Mouse (Mus musculus): ENCODE measurements around the gene Csnk1d. TPM values are rescaled to one million over a fixed set of nuclear protein-coding genes. Genes with fewer than 3 reads are reported as not detected.

Csnk1d gene
- polyA plus RNA-seq, 1 experiment from 2014 or later = 51.5 TPM

- Histone ChIP-seq H3K36me3 (ENCODE audit: control insufficient read depth, insufficient read depth, low read length) (peaks cover 15% of the 10 kb centered on the region), H3K4me2 (ENCODE audit: low read length) (peak overlapping the region; percentile 65), H3K9ac (ENCODE audit: low read length) (no peak overlapping the region), H3K9me3 (replicated peaks; ENCODE audit: control insufficient read depth, low read length) (no peaks in the 10 kb centered on the region), H3K27me3 (replicated peaks; ENCODE audit: control insufficient read depth, insufficient read depth, low read length) (peaks cover 21% of the 10 kb centered on the region), H3K4me3 (ENCODE audit: low read depth, low read length) (no peak overlapping the region), H3K4me1 (ENCODE audit: control insufficient read depth, insufficient read depth, low read length) (peaks cover 23% of the 10 kb centered on the region), H3K27ac (ENCODE audit: low read depth, low read length) (peak overlapping the region; percentile 52; the same call in 1 of the 2 replicates)
- DNase-seq (ENCODE audit: low spot score) (no peak), ATAC-seq (no peak)
- 83% methylated on average over 9 of the region's 9 CpGs for WGBS
Observed at GRCm38 (mm10) chr11:120951731-120952730, 39.1 kb downstream of the Csnk1d start.

- no peak for DNase-seq (ENCODE audit: low spot score)
- H3K4me1 ChIP-seq (ENCODE audit: control insufficient read depth, insufficient read depth, low read length) = peaks cover 23% of the 10 kb centered on the region
- peak overlapping the region; percentile 65 for H3K4me2 ChIP-seq (ENCODE audit: low read length)
- peaks cover 21% of the 10 kb centered on the region for H3K27me3 ChIP-seq (replicated peaks; ENCODE audit: control insufficient read depth, insufficient read depth, low read length)
- peak; percentile 19 for ATAC-seq
- peak overlapping the region; percentile 43 for H3K4me3 ChIP-seq (ENCODE audit: low read depth, low read length)
- H3K9ac ChIP-seq (ENCODE audit: low read length) = peak overlapping the region; percentile 58
- H3K36me3 ChIP-seq (ENCODE audit: control insufficient read depth, insufficient read depth, low read length) = peaks cover 7% of the 10 kb centered on the region
- H3K9me3 ChIP-seq (replicated peaks; ENCODE audit: control insufficient read depth, low read length) = no peaks in the 10 kb centered on the region
- H3K27ac ChIP-seq (ENCODE audit: low read depth, low read length) = peak overlapping the region; percentile 27; the same call in 1 of the 2 replicates
- 16% methylated on average over 8 of the region's 8 CpGs for WGBS
Observed at GRCm38 (mm10) chr11:120951237-120951636, 39.9 kb downstream of the Csnk1d start.

GRCm38 (mm10) chr11:120950281-120951202, 40.6 kb downstream of the Csnk1d start:
- H3K9ac ChIP-seq (ENCODE audit: low read length) = peak overlapping the region; percentile 58
- 3% methylated on average over 39 of the region's 39 CpGs for WGBS
- peak overlapping the region; percentile 27; the same call in 1 of the 2 replicates for H3K27ac ChIP-seq (ENCODE audit: low read depth, low read length)
- no peaks in the 10 kb centered on the region for H3K9me3 ChIP-seq (replicated peaks; ENCODE audit: control insufficient read depth, low read length)
- ATAC-seq (peak; percentile 87), DNase-seq (ENCODE audit: low spot score) (peak; percentile 90)
- peaks cover 21% of the 10 kb centered on the region for H3K27me3 ChIP-seq (replicated peaks; ENCODE audit: control insufficient read depth, insufficient read depth, low read length)
- 0 out of 2 replicates have a peak, but pooled peaks cover 1% of the 10 kb centered on the region for H3K36me3 ChIP-seq (ENCODE audit: control insufficient read depth, insufficient read depth, low read length)
- peak overlapping the region; percentile 43 for H3K4me3 ChIP-seq (ENCODE audit: low read depth, low read length)
- H3K4me1 ChIP-seq (ENCODE audit: control insufficient read depth, insufficient read depth, low read length) = peaks cover 23% of the 10 kb centered on the region
- peak overlapping the region; percentile 65 for H3K4me2 ChIP-seq (ENCODE audit: low read length)

- no peak for ATAC-seq
- DNase-seq (ENCODE audit: low spot score) = no peak
- Histone ChIP-seq H3K4me3 (ENCODE audit: low read depth, low read length) (peak overlapping the region; percentile 43), H3K4me2 (ENCODE audit: low read length) (peak overlapping the region; percentile 65), H3K4me1 (ENCODE audit: control insufficient read depth, insufficient read depth, low read length) (peaks cover 23% of the 10 kb centered on the region), H3K27ac (ENCODE audit: low read depth, low read length) (no peak overlapping the region), H3K9ac (ENCODE audit: low read length) (no peak overlapping the region), H3K27me3 (replicated peaks; ENCODE audit: control insufficient read depth, insufficient read depth, low read length) (peaks cover 21% of the 10 kb centered on the region), H3K36me3 (ENCODE audit: control insufficient read depth, insufficient read depth, low read length) (no peaks in the 10 kb centered on the region), H3K9me3 (replicated peaks; ENCODE audit: control insufficient read depth, low read length) (no peaks in the 10 kb centered on the region)
- WGBS = 9% methylated on average over 10 of the region's 10 CpGs
Observed at GRCm38 (mm10) chr11:120949863-120950262, 41.3 kb downstream of the Csnk1d start.

- Histone ChIP-seq H3K4me2 (ENCODE audit: low read length) (peak overlapping the region; percentile 65), H3K9ac (ENCODE audit: low read length) (peak overlapping the region; percentile 50), H3K27me3 (replicated peaks; ENCODE audit: control insufficient read depth, insufficient read depth, low read length) (peaks cover 21% of the 10 kb centered on the region), H3K9me3 (replicated peaks; ENCODE audit: control insufficient read depth, low read length) (no peaks in the 10 kb centered on the region), H3K36me3 (ENCODE audit: control insufficient read depth, insufficient read depth, low read length) (no peaks in the 10 kb centered on the region), H3K4me3 (ENCODE audit: low read depth, low read length) (peak overlapping the region; percentile 43), H3K4me1 (ENCODE audit: control insufficient read depth, insufficient read depth, low read length) (peaks cover 23% of the 10 kb centered on the region), H3K27ac (ENCODE audit: low read depth, low read length) (no peak overlapping the region)
- DNase-seq (ENCODE audit: low spot score) (peak; percentile 42), ATAC-seq (no peak; the same call in 1 of the 2 replicates)
- WGBS = 2% methylated on average over 66 of the region's 75 CpGs
Observed at GRCm38 (mm10) chr11:120948861-120949851, 42.0 kb downstream of the Csnk1d start.

- ATAC-seq (no peak), DNase-seq (ENCODE audit: low spot score) (no peak)
- Histone ChIP-seq H3K4me1 (ENCODE audit: control insufficient read depth, insufficient read depth, low read length) (peaks cover 23% of the 10 kb centered on the region), H3K9me3 (replicated peaks; ENCODE audit: control insufficient read depth, low read length) (no peaks in the 10 kb centered on the region), H3K27me3 (replicated peaks; ENCODE audit: control insufficient read depth, insufficient read depth, low read length) (peaks cover 21% of the 10 kb centered on the region), H3K4me3 (ENCODE audit: low read depth, low read length) (peak within 1 kb of the TSS; percentile 43), H3K4me2 (ENCODE audit: low read length) (peak within 1 kb of the TSS; percentile 65), H3K27ac (ENCODE audit: low read depth, low read length) (no peak within 1 kb of the TSS), H3K36me3 (ENCODE audit: control insufficient read depth, insufficient read depth, low read length) (no peaks in the 10 kb centered on the region), H3K9ac (ENCODE audit: low read length) (peak within 1 kb of the TSS; percentile 50)
- 41% methylated on average over 12 of the region's 12 CpGs for WGBS
Observed at GRCm38 (mm10) chr11:120948328-120948727, 42.8 kb downstream of the Csnk1d start, which contains the start of gene Slc16a3. TSS of gene Slc16a3 (plus strand) at chr11:120948480.

GRCm38 (mm10) chr11:120945926-120946325, 45.2 kb downstream of the Csnk1d start:
- Histone ChIP-seq H3K4me3 (ENCODE audit: low read depth, low read length) (no peak overlapping the region), H3K4me1 (ENCODE audit: control insufficient read depth, insufficient read depth, low read length) (peaks cover 14% of the 10 kb centered on the region), H3K27me3 (replicated peaks; ENCODE audit: control insufficient read depth, insufficient read depth, low read length) (peaks cover 21% of the 10 kb centered on the region), H3K36me3 (ENCODE audit: control insufficient read depth, insufficient read depth, low read length) (no peaks in the 10 kb centered on the region), H3K9me3 (replicated peaks; ENCODE audit: control insufficient read depth, low read length) (no peaks in the 10 kb centered on the region), H3K9ac (ENCODE audit: low read length) (no peak overlapping the region), H3K4me2 (ENCODE audit: low read length) (no peak overlapping the region), H3K27ac (ENCODE audit: low read depth, low read length) (no peak overlapping the region)
- no peak for DNase-seq (ENCODE audit: low spot score)
- 93% methylated on average over 5 of the region's 5 CpGs for WGBS
- no peak for ATAC-seq
